Mouse (Mus musculus) lung, embryonic 16.5 days (tissue): ENCODE measurements around the gene Pnmal1. TPM values are rescaled to one million over a fixed set of nuclear protein-coding genes. Genes with fewer than 3 reads are reported as not detected.

Experiments
- polyA plus RNA-seq: library from polyadenylated mRNA; unstranded; fragments of >200 nt; fragmentation: Nextera tagmentation; extraction: Ambion mirVana; gene quantifications from 2 replicates; pipeline ENCODE4 v1.2.1, GENCODE M21; 2015

Gene Pnmal1
- polyA plus RNA-seq, 1 experiment from 2014 or later = 0.20 TPM

Other genes with a start within 250 kb of the Pnmal1 start
- gene Ceacam9, start 237.8 kb upstream of the Pnmal1 start, polyA plus RNA-seq = not detected in 2 replicates
- 275 and 283 TPM in 2 replicates for gene Ap2s1, start 221.3 kb upstream of the Pnmal1 start, polyA plus RNA-seq
- 46.7 and 47.2 TPM in 2 replicates for gene Slc1a5, start 178.3 kb upstream of the Pnmal1 start, polyA plus RNA-seq
- 87.1 and 92.1 TPM in 2 replicates for gene Strn4, start 143.8 kb upstream of the Pnmal1 start, polyA plus RNA-seq
- 28.1 and 28.9 TPM in 2 replicates for gene Fkrp, start 142.9 kb upstream of the Pnmal1 start, polyA plus RNA-seq
- 21.7 and 23.3 TPM in 2 replicates for gene Prkd2, start 116.8 kb upstream of the Pnmal1 start, polyA plus RNA-seq
- 2.1 and 2.2 TPM in 2 replicates for gene Dact3, start 84.4 kb upstream of the Pnmal1 start, polyA plus RNA-seq
- 12.9 and 13.0 TPM in 2 replicates for gene Gng8, start 67.9 kb upstream of the Pnmal1 start, polyA plus RNA-seq
- 2.6 and 2.8 TPM in 2 replicates for gene Ptgir, start 53.2 kb upstream of the Pnmal1 start, polyA plus RNA-seq
- gene Calm3, start 35.6 kb upstream of the Pnmal1 start, polyA plus RNA-seq = 116 and 118 TPM in 2 replicates
- gene Pnmal2, start 15.0 kb upstream of the Pnmal1 start, polyA plus RNA-seq = 5.1 and 5.5 TPM in 2 replicates
- gene Gm42372, start 23.4 kb downstream of the Pnmal1 start, polyA plus RNA-seq = 0.15 and 0.29 TPM in 2 replicates
- 41.7 and 43.8 TPM in 2 replicates for gene Ccdc8, start 33.0 kb downstream of the Pnmal1 start, polyA plus RNA-seq
- 104 and 105 TPM in 2 replicates for gene Ppp5c, start 68.2 kb downstream of the Pnmal1 start, polyA plus RNA-seq
- gene Hif3a, start 102.7 kb downstream of the Pnmal1 start, polyA plus RNA-seq = 56.0 and 57.0 TPM in 2 replicates
- gene Psg16, start 114.4 kb downstream of the Pnmal1 start, polyA plus RNA-seq = 0.28 and 0.50 TPM in 2 replicates
- 0.04 TPM in 1 of 2 replicates, not detected in the other for gene Ceacam3, start 190.6 kb downstream of the Pnmal1 start, polyA plus RNA-seq
- gene Psg29, start 243.8 kb downstream of the Pnmal1 start, polyA plus RNA-seq = not detected in 2 replicates